Mouse (Mus musculus): ENCODE measurements around the gene Lrp8.

DNA sequence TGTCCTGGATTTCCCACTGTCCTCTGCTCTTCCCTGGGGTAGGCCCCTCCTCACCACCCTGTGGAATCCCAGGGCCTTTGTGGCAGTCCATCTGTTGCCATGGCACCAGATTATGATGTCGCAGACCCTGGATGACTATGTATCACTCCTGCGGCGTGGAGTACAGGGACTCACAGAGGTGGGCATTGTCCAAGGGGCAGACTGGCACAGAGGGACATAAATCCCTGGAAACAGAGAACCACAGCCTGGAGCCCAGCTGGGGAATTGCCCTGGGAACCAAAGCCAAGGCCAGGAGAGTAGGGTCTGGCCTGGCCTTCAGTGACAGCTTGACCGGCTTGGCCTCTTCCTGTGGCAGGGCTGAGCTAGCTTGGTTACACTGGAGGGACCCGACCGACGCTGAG is 28.8 kb downstream of the Lrp8 start:
- TF ChIP-seq CTCF (IDR thresholded peaks at IDR 0.05; ENCODE audit: borderline replicate concordance, control insufficient read depth, extremely low read depth, insufficient read depth, low read length, poor library complexity) (no peak), POLR2A (IDR thresholded peaks at IDR 0.05; ENCODE audit: control insufficient read depth, extremely low read depth, insufficient read depth, low read length, poor library complexity) (no peak)
